Mouse (Mus musculus) stomach, postnatal 0 days (tissue): ENCODE data around the gene Man2a1. TPM values are rescaled to one million over a fixed set of nuclear protein-coding genes. Genes with fewer than 3 reads are reported as not detected.

Source experiments
- ATAC-seq: fragments of 200-750 bp; cut with Nextera tagmentation; 2 replicates; pipeline ENCODE4 v1.8.0; 2017; ENCODE audit not compliant: low FRiP score, low TSS enrichment
- DNase-seq: peaks from one replicate; pipeline ENCODE4 v3.0.0-alpha.2; 2016; ENCODE audit warnings: low spot score
- H3K27ac ChIP-seq: fragments of 300-500 bp; sonication (generic); replicated peaks from 2 replicates; pipeline ENCODE4 v1.5.1; 2014; ENCODE audit warnings: mild to moderate bottlenecking, control low read depth
- H3K27me3 ChIP-seq: fragments of 300-500 bp; sonication (generic); 2 replicates; pipeline ENCODE4 v1.6.1; 2014; ENCODE audit warnings: low read length; ENCODE audit not compliant: control insufficient read depth, insufficient read depth
- H3K36me3 ChIP-seq: fragments of 300-500 bp; sonication (generic); 2 replicates; pipeline ENCODE4 v1.6.1; 2014; ENCODE audit warnings: low read length, mixed read lengths; ENCODE audit not compliant: control insufficient read depth, insufficient read depth
- H3K4me1 ChIP-seq: fragments of 300-500 bp; sonication (generic); replicated peaks from 2 replicates; pipeline ENCODE4 v1.6.1; 2014; ENCODE audit warnings: antibody characterized with exemption; ENCODE audit not compliant: control insufficient read depth, insufficient read depth
- H3K4me2 ChIP-seq: fragments of 300-500 bp; sonication (generic); replicated peaks from 2 replicates; pipeline ENCODE4 v1.6.1; 2014; ENCODE audit warnings: low read depth, mild to moderate bottlenecking, control low read depth, moderate library complexity
- H3K4me3 ChIP-seq: fragments of 300-500 bp; sonication (generic); 2 replicates; pipeline ENCODE4 v1.5.1; 2014; ENCODE audit warnings: low read depth, low read length, control low read depth
- H3K9ac ChIP-seq: fragments of 300-500 bp; sonication (generic); 2 replicates; pipeline ENCODE4 v1.6.1; 2014; ENCODE audit warnings: mild to moderate bottlenecking, low read length, control low read depth, mixed read lengths
- H3K9me3 ChIP-seq: fragments of 300-500 bp; sonication (generic); 2 replicates; pipeline ENCODE4 v1.6.1; 2016; ENCODE audit warnings: low read length; ENCODE audit not compliant: control insufficient read depth
- CTCF ChIP-seq: IDR thresholded peaks from 2 replicates; pipeline ENCODE4 v1.5.1; 2016; ENCODE audit warnings: antibody characterized with exemption, low read depth, mild to moderate bottlenecking, moderate library complexity
- EP300 ChIP-seq: optimal IDR thresholded peaks from 2 replicates; pipeline ENCODE3; 2016; ENCODE audit warnings: antibody characterized with exemption
- WGBS: fragments of 180-500 bp; shearing (Covaris S2); extraction: QIAGEN DNeasy Blood & Tissue Kit; methylation state at CpG from one replicate; pipeline ENCODE4 v1.1.7; 2014; 5-methylcytosine and 5-hydroxymethylcytosine counted together
- polyA plus RNA-seq: library from polyadenylated mRNA; unstranded; fragments of >200 nt; fragmentation: Nextera tagmentation; extraction: Ambion mirVana; gene quantifications from 2 replicates; pipeline ENCODE4 v1.2.1, GENCODE M21; 2015

The Man2a1 gene
- 8.2 and 9.3 TPM in 2 replicates for polyA plus RNA-seq

DNA sequence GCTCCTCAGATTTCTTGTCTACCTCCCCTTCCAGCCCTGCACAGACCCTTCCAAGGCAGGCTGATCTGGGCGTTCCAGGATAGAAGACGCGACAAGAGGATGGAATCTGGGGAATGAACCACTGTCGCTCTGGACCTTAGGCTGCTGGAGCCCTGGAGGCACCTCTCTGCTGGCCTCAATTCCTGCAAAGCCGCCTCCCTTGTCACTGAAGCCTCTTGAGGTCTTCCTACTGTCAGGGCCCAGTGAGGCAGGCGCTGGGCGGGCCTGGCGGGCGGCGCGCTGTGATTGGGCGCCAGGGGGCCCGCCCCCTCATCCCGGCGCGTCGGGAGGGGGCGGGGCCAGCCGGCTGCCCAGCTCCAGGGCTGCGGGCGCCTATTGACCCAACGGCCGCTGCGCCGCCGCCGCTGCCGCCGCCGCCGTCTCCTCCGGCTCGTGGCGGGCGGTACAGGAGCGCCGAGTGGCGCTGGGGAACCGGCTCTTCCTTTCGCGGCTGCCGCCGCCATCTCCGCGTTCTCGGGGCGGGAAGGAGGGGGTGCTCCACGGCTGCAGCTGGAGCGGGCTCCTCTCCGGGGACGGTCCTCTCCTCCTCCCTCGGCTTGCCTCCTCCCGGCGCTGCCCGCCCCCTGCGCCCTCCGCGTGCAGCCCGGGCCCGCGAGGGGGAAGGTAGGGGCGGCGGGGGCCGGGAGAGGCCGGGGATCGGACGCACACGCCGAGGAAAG, at the start of gene Man2a1:
Gene Man2a1, plus strand, starts transcription at position 365 of the 719 bp plus-strand sequence.
- Histone ChIP-seq H3K9me3 (no peaks in the 10 kb centered on the region), H3K27me3 (no peaks in the 10 kb centered on the region), H3K4me3 (peak within 1 kb of the TSS; percentile 95), H3K9ac (peak within 1 kb of the TSS; percentile 94), H3K36me3 (no peaks in the 10 kb centered on the region), H3K27ac (peak within 1 kb of the TSS; percentile 97), H3K4me2 (peak within 1 kb of the TSS; percentile 91), H3K4me1 (peaks cover 5% of the 10 kb centered on the region)
- no peak for TF ChIP-seq CTCF
- no peak for TF ChIP-seq EP300
- DNase-seq (peak; percentile 89), ATAC-seq (peak; percentile 95)
- under 1% methylated on average over 56 of the region's 69 CpGs for WGBS

DNA sequence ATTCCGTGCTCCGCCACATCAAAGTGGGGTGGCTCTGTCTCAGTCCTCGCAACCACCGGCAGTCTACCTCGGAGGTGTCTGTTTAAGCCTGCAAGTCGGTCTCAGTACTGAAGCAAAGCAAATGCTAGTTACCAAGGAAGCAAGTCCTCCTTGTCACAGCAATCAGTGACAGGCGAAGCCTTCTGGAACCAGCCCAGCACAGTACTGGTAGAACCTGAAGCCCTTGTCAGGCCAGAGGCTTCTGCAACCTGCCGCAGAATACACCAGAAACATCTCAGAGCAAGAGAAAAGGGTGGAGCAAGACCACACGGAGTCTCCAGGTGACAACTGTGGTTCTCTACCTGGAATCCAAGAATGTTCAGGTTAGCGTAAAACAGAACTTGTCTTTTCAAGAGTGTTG, 47.2 kb upstream of the Man2a1 start:
- Histone ChIP-seq H3K9me3 (no peaks in the 10 kb centered on the region), H3K9ac (no peak overlapping the region), H3K4me3 (no peak overlapping the region), H3K36me3 (no peaks in the 10 kb centered on the region), H3K4me1 (no peaks in the 10 kb centered on the region), H3K27ac (no peak overlapping the region), H3K4me2 (no peak overlapping the region), H3K27me3 (no peaks in the 10 kb centered on the region)
- ATAC-seq (no peak), DNase-seq (no peak)
- WGBS, result 82% methylated on average over 10 of the region's 10 CpGs
- no peak for TF ChIP-seq CTCF
- no peak for TF ChIP-seq EP300

DNA sequence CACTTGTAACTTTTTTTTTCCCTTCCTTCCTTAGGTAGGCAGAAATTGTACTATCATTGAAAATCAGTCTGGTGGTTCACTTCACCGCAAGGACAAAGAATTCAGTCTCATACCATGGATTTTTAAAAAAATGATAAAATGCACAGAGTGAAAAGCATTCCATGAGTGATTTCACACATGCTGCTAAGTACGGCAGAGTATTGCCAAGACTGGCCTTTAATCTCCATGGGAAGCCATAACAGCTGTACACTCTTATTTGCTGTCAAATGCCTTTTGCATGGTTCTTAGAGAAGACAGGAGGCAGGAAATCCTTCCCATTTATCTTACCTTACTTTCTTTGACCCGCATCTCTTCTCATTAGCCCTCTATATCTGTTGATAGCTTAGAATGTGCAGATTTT, 45.6 kb upstream of the Man2a1 start:
- Histone ChIP-seq H3K9me3 (no peaks in the 10 kb centered on the region), H3K4me3 (no peak overlapping the region), H3K9ac (no peak overlapping the region), H3K4me1 (no peaks in the 10 kb centered on the region), H3K27me3 (no peaks in the 10 kb centered on the region), H3K36me3 (no peaks in the 10 kb centered on the region), H3K4me2 (no peak overlapping the region), H3K27ac (no peak overlapping the region)
- ATAC-seq (no peak), DNase-seq (no peak)
- 59% methylated on average over 3 of the region's 3 CpGs for WGBS
- TF ChIP-seq CTCF, result no peak
- no peak for TF ChIP-seq EP300

DNA sequence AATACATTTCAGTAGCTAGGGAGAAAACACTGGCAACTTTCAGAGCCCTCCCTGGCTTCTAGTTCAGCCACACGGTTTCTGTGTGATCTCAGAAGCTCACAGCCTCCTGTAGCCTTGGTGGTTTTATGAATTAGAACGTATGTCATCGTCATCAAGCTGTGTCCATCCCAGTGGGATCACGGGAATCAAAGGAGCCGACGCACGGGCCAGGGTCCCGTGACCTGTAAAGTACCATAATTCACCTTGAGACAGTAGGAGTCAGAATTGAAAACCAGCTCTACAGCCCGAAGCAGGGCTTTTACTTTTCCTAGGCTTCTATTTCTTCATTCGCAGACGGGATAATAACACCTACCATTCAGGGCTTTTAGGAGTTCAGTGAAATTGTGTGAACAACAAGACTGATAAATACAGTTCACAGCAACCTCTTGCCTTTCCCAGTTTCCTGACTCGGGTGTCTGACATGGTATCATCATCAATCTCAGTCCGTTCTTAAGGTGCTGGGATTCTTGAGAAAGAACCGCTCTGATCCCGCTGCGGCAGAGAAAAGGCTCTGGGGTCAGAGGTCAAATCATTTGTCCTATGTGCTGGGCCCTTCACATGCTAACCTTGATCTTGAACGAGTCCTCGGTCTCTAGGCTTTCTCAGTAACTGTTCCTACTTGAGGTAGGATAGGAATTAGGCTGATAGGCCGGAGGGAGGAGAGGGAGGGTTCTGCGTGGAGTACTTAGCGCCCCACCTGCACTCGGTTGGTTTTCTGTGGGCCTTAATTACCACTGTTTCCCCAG, 43.7 kb upstream of the Man2a1 start:
- Histone ChIP-seq H3K27ac (no peak overlapping the region), H3K9me3 (no peaks in the 10 kb centered on the region), H3K27me3 (no peaks in the 10 kb centered on the region), H3K9ac (no peak overlapping the region), H3K4me3 (no peak overlapping the region), H3K4me1 (no peaks in the 10 kb centered on the region), H3K36me3 (no peaks in the 10 kb centered on the region), H3K4me2 (no peak overlapping the region)
- TF ChIP-seq EP300 (no peak), CTCF (no peak)
- no peak for DNase-seq
- ATAC-seq, result no peak
- WGBS, result 88% methylated on average over 22 of the region's 22 CpGs

DNA sequence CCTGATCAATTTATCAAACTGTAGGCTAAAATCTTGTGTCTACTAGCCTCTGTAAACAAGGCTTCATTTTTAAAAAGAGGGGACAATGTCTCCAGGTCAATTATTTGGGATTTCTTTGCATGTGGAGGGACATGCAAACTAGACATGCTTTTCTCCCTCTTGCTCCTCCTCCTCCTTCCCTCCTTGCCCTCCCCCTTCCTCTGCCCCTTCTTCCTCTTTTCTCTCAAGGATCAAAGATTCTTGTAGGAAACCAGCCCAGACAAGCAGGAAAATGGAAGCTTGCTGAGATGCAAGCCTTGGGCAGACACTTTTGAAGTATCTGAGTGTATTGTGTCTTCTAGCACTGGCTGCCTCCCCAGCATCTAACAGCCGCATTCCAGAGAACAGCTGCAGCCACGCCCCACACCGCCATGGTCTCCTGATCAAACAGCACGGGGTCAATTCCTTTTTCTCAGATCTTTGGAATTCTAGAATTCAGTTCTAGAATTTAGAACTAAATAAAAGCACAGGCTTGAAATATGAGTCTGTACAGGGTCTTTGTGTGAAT, 41.5 kb upstream of the Man2a1 start:
- peak; percentile 56 for DNase-seq
- H3K4me3 ChIP-seq, result no peak overlapping the region

More for the DNA sequence above, 41.5 kb upstream of the Man2a1 start:
- no peak for ATAC-seq
- Histone ChIP-seq H3K9me3 (no peaks in the 10 kb centered on the region), H3K27me3 (no peaks in the 10 kb centered on the region), H3K4me2 (0 out of 2 replicates have a peak overlapping the region, but pooled peaks have one; percentile 18), H3K27ac (no peak overlapping the region), H3K36me3 (no peaks in the 10 kb centered on the region), H3K9ac (no peak overlapping the region), H3K4me1 (no peaks in the 10 kb centered on the region)
- WGBS, result 6% methylated on average over 4 of the region's 4 CpGs
- no peak for TF ChIP-seq CTCF
- no peak for TF ChIP-seq EP300
